Mouse (Mus musculus) olfactory bulb, adult 2 months (tissue): Measurements from ENCODE around the gene Gm49711.

Source experiments
- CTCF ChIP-seq: fragments of 200-500 bp; IDR thresholded peaks from 2 replicates; pipeline ENCODE4 v1.5.1; 2012; ENCODE audit warnings: low read depth, mild to moderate bottlenecking, low read length, moderate library complexity; ENCODE audit not compliant: insufficient read depth
- POLR2A ChIP-seq: fragments of 200-500 bp; IDR thresholded peaks from 2 replicates; pipeline ENCODE4 v1.6.1; 2012; ENCODE audit warnings: mild to moderate bottlenecking, low read depth, low read length, moderate library complexity; ENCODE audit not compliant: insufficient read depth

GRCm38 (mm10) chr16:92098351-92099051 is 40.4 kb downstream of the Gm49711 start:
- TF ChIP-seq CTCF, result no peak
- no peak for TF ChIP-seq POLR2A
